Mouse (Mus musculus) B cell, adult 67 days (primary cell): ENCODE results near the gene Miga2. TPM values are rescaled to one million over a fixed set of nuclear protein-coding genes. Genes with fewer than 3 reads are reported as not detected.

Experiments used
- total RNA-seq, 2 experiments: library from RNA; stranded (reverse); gene quantifications; 4 replicates each; pipeline ENCODE4 v1.2.4; 2023

The Miga2 gene
- total RNA-seq: 10 to 100 TPM; 21.1 to 26.1 TPM

GRCm38 (mm10) chr2:30363773-30364650, at the start of gene Miga2:
Gene Miga2, plus strand, starts transcription at chr2:30364233.

GRCm38 (mm10) chr2:30358533-30359531, 5.2 kb upstream of the Miga2 start, which contains the start of gene Sh3glb2:
Gene Sh3glb2, minus strand, starts transcription at chr2:30359337.

GRCm38 (mm10) chr2:30392114-30392576, 28.1 kb downstream of the Miga2 start, which contains the start of gene Dolpp1:
Gene Dolpp1, plus strand, starts transcription at chr2:30392254.

GRCm38 (mm10) chr2:30415157-30415935, 51.3 kb downstream of the Miga2 start, which contains the start of gene Crat:
Gene Crat, minus strand, starts transcription at chr2:30415813.

GRCm38 (mm10) chr2:30415936-30416648, 52.1 kb downstream of the Miga2 start, which contains the start of gene Ptpa:
Gene Ptpa, plus strand, starts transcription at chr2:30416039.

Other genes starting within 250 kb of the Miga2 start
- gene Zer1, start 239.6 kb upstream of the Miga2 start, total RNA-seq: 10 to 100 TPM; 82.2 to 94.7 TPM
- 10 to 100 TPM; 45.6 to 49.2 TPM for gene Tbc1d13, start 230.5 kb upstream of the Miga2 start, total RNA-seq
- gene Endog, start 192.7 kb upstream of the Miga2 start, total RNA-seq: 10 to 100 TPM; 11.5 to 13.6 TPM
- 10 to 100 TPM; 21.5 to 27.4 TPM for gene Spout1, start 185.8 kb upstream of the Miga2 start, total RNA-seq
- 10 to 100 TPM in 1 of 2 experiments, 1 to 10 TPM in 1; 7.1 to 11.8 TPM for gene Kyat1, start 158.4 kb upstream of the Miga2 start, total RNA-seq
- gene Lrrc8a, start 126.5 kb upstream of the Miga2 start, total RNA-seq: 10 to 100 TPM; 25.8 to 35.3 TPM
- 1 to 10 TPM; 1.4 to 5.0 TPM for gene Gm28035, start 123.7 kb upstream of the Miga2 start, total RNA-seq
- 10 to 100 TPM in 1 of 2 experiments, 1 to 10 TPM in 1; 6.2 to 11.7 TPM for gene Phyhd1, start 98.0 kb upstream of the Miga2 start, total RNA-seq
- 1 to 10 TPM in 1 of 2 experiments, not detected in 1; 4.2 TPM for gene Gm28038, start 83.2 kb upstream of the Miga2 start, total RNA-seq
- gene Dolk, start 77.9 kb upstream of the Miga2 start, total RNA-seq: 10 to 100 TPM in 1 of 2 experiments, 1 to 10 TPM in 1; 9.8 to 12.1 TPM
- 10 to 100 TPM; 51.1 to 56.2 TPM for gene Nup188, start 77.8 kb upstream of the Miga2 start, total RNA-seq
- 10 to 100 TPM; 76.2 to 84.8 TPM for gene Sh3glb2, start 4.9 kb upstream of the Miga2 start, total RNA-seq
- gene Dolpp1, start 28.0 kb downstream of the Miga2 start, total RNA-seq: 10 to 100 TPM; 27.5 to 27.7 TPM
- gene Crat, start 51.6 kb downstream of the Miga2 start, total RNA-seq: 10 to 100 TPM; 17.0 to 25.0 TPM
- 100 to 1,000 TPM; 146 to 150 TPM for gene Ptpa, start 51.8 kb downstream of the Miga2 start, total RNA-seq
- 1 to 10 TPM; 1.9 to 2.9 TPM for gene Ier5l, start 110.0 kb downstream of the Miga2 start, total RNA-seq
- 1 to 10 TPM; 1.9 to 9.0 TPM for gene Cstad, start 230.8 kb downstream of the Miga2 start, total RNA-seq